Mouse (Mus musculus): ENCODE data around the gene Fgg. TPM values are rescaled to one million over a fixed set of nuclear protein-coding genes. Genes with fewer than 3 reads are reported as not detected.

Gene Fgg
- polyA plus RNA-seq, 1 experiment: not detected

GRCm38 (mm10) chr3:83054759-83055158 lies 47.2 kb downstream of the Fgg start:
- WGBS: 18% methylated on average over 13 of the region's 13 CpGs
- Histone ChIP-seq H3K27ac (ENCODE audit: insufficient read depth, low read depth, low read length) (no peak overlapping the region), H3K4me3 (ENCODE audit: low read depth, low read length) (peak overlapping the region; percentile 61), H3K27me3 (ENCODE audit: control insufficient read depth, insufficient read depth, low read length) (no peaks in the 10 kb centered on the region), H3K36me3 (ENCODE audit: control insufficient read depth, insufficient read depth, low read length) (peaks cover 13% of the 10 kb centered on the region), H3K4me1 (ENCODE audit: control insufficient read depth, insufficient read depth, insufficient read length, low read length) (no peaks in the 10 kb centered on the region; the same call in 1 of the 2 replicates)
- TF ChIP-seq POLR2A (IDR thresholded peaks at IDR 0.05; ENCODE audit: low read depth, low read length) (no peak), CTCF (IDR thresholded peaks at IDR 0.05; ENCODE audit: extremely low read depth, insufficient read length, insufficient replicate concordance, low read depth, low read length) (no peak)

GRCm38 (mm10) chr3:83055281-83056038 lies 47.9 kb downstream of the Fgg start, which contains the start of gene Plrg1:
Plrg1 (plus strand) TSS chr3:83055522.
- peak within 1 kb of the TSS; percentile 74 for H3K4me3 ChIP-seq (ENCODE audit: low read depth, low read length)
- no peaks in the 10 kb centered on the region for H3K27me3 ChIP-seq (ENCODE audit: control insufficient read depth, insufficient read depth, low read length)
- H3K4me1 ChIP-seq (ENCODE audit: control insufficient read depth, insufficient read depth, insufficient read length, low read length): no peaks in the 10 kb centered on the region; the same call in 1 of the 2 replicates
- H3K36me3 ChIP-seq (ENCODE audit: control insufficient read depth, insufficient read depth, low read length): peaks cover 19% of the 10 kb centered on the region
- WGBS: 1% methylated on average over 61 of the region's 61 CpGs
- peak within 1 kb of the TSS; percentile 39 for H3K27ac ChIP-seq (ENCODE audit: insufficient read depth, low read depth, low read length)
- TF ChIP-seq CTCF (IDR thresholded peaks at IDR 0.05; ENCODE audit: extremely low read depth, insufficient read length, insufficient replicate concordance, low read depth, low read length) (no peak), POLR2A (IDR thresholded peaks at IDR 0.05; ENCODE audit: low read depth, low read length) (peak; percentile 80)

GRCm38 (mm10) chr3:83057046-83057445 lies 49.5 kb downstream of the Fgg start:
- no peak overlapping the region for H3K27ac ChIP-seq (ENCODE audit: insufficient read depth, low read depth, low read length)
- no peaks in the 10 kb centered on the region; the same call in 1 of the 2 replicates for H3K4me1 ChIP-seq (ENCODE audit: control insufficient read depth, insufficient read depth, insufficient read length, low read length)
- no peak overlapping the region for H3K4me3 ChIP-seq (ENCODE audit: low read depth, low read length)
- no peaks in the 10 kb centered on the region for H3K27me3 ChIP-seq (ENCODE audit: control insufficient read depth, insufficient read depth, low read length)
- TF ChIP-seq POLR2A (IDR thresholded peaks at IDR 0.05; ENCODE audit: low read depth, low read length) (no peak), CTCF (IDR thresholded peaks at IDR 0.05; ENCODE audit: extremely low read depth, insufficient read length, insufficient replicate concordance, low read depth, low read length) (no peak)
- WGBS: 96% methylated on average over 2 of the region's 2 CpGs
- peaks cover 32% of the 10 kb centered on the region for H3K36me3 ChIP-seq (ENCODE audit: control insufficient read depth, insufficient read depth, low read length)

Other genes starting within 250 kb of the Fgg start
- gene Rbm46, start 131.2 kb upstream of the Fgg start, polyA plus RNA-seq (2012; rRNA removed): not detected in 2 replicates
- 2.9 and 4.4 TPM in 2 replicates for gene Lrat, start 103.8 kb upstream of the Fgg start, polyA plus RNA-seq (2012; rRNA removed)
- not detected in 2 replicates for gene Fga, start 18.4 kb downstream of the Fgg start, polyA plus RNA-seq (2012; rRNA removed)
- gene Fgb, start 42.1 kb downstream of the Fgg start, polyA plus RNA-seq (2012; rRNA removed): not detected in 2 replicates
- gene Plrg1, start 47.8 kb downstream of the Fgg start, polyA plus RNA-seq (2012; rRNA removed): 9.0 and 18.6 TPM in 2 replicates
- 0.06 and 0.09 TPM in 2 replicates for gene Dchs2, start 120.2 kb downstream of the Fgg start, polyA plus RNA-seq (2012; rRNA removed)

Data from small intestine, adult 2 months (tissue).